Mouse (Mus musculus): Measurements from ENCODE around the gene Acadvl.
A peak's percentile ranks its signal among the peaks of the same experiment; 100 is the strongest.

Acadvl gene

GRCm38 (mm10) chr11:69980196-69981140 is 34.7 kb downstream of the Acadvl start:
- peak; percentile 85 to 87 for DNase-seq (ENCODE audit: low spot score in 2 of 2)

- no peak for DNase-seq (ENCODE audit: low spot score in 2 of 2)
Measured at GRCm38 (mm10) chr11:69979827-69980195, 35.4 kb downstream of the Acadvl start.

GRCm38 (mm10) chr11:69976271-69976670 is 38.9 kb downstream of the Acadvl start:
- DNase-seq (ENCODE audit: low spot score in 2 of 2) = no peak

- no peak for DNase-seq (ENCODE audit: low spot score in 2 of 2)
Measured at GRCm38 (mm10) chr11:69974907-69975306, 40.3 kb downstream of the Acadvl start.

- DNase-seq (ENCODE audit: low spot score in 2 of 2) = no peak
Measured at GRCm38 (mm10) chr11:69970775-69971174, 44.4 kb downstream of the Acadvl start.

GRCm38 (mm10) chr11:69970222-69970621 is 45.0 kb downstream of the Acadvl start:
- no peak for DNase-seq (ENCODE audit: low spot score in 2 of 2)

- DNase-seq (ENCODE audit: low spot score in 2 of 2) = no peak
Measured at GRCm38 (mm10) chr11:69968793-69969192, 46.4 kb downstream of the Acadvl start.

GRCm38 (mm10) chr11:69966860-69967517 is 48.2 kb downstream of the Acadvl start:
- DNase-seq (ENCODE audit: low spot score in 2 of 2) = no peak

GRCm38 (mm10) chr11:69966006-69966859 is 49.0 kb downstream of the Acadvl start:
- no peak for DNase-seq (ENCODE audit: low spot score in 2 of 2)

- no peak for DNase-seq (ENCODE audit: low spot score in 2 of 2)
Measured at GRCm38 (mm10) chr11:69965271-69966005, 49.8 kb downstream of the Acadvl start.

- no peak for DNase-seq (ENCODE audit: low spot score in 2 of 2)
Measured at GRCm38 (mm10) chr11:69964650-69965270, 50.5 kb downstream of the Acadvl start, which contains the start of gene Cldn7. Gene Cldn7 (plus strand): TSS chr11:69964779.

GRCm38 (mm10) chr11:69961841-69962240 is 53.4 kb downstream of the Acadvl start:
- no peak for DNase-seq (ENCODE audit: low spot score in 2 of 2)

- DNase-seq (ENCODE audit: low spot score in 2 of 2) = no peak
Measured at GRCm38 (mm10) chr11:69960616-69961015, 54.6 kb downstream of the Acadvl start.
